Mouse (Mus musculus) myocyte (in vitro differentiated cells): ENCODE measurements around the gene Ccdc124.

Experiments used
- CEBPB ChIP-seq: IDR thresholded peaks from 2 replicates; pipeline ENCODE4 v1.6.1; 2011; ENCODE audit warnings: mild to moderate bottlenecking, moderate library complexity; ENCODE audit not compliant: poor library complexity, insufficient read depth, severe bottlenecking
- E2F4 ChIP-seq: IDR thresholded peaks from one replicate; pipeline ENCODE4 v1.6.1; 2011; ENCODE audit warnings: mild to moderate bottlenecking, control low read depth, moderate library complexity; ENCODE audit not compliant: insufficient read depth
- MYOD1 ChIP-seq, 3 experiments: IDR thresholded peaks; one replicate each; pipeline ENCODE4 v1.6.1; 2011; ENCODE audit warnings: control low read depth in 2 of 3, low read depth in 2 of 3, mild to moderate bottlenecking in 2 of 3, moderate library complexity in 1 of 3; ENCODE audit not compliant: insufficient read length in 2 of 3, control insufficient read depth in 1 of 3
- POLR2A ChIP-seq: IDR thresholded peaks from one replicate; pipeline ENCODE4 v1.6.1; 2011; ENCODE audit warnings: low read depth, mild to moderate bottlenecking, control low read depth, moderate library complexity; ENCODE audit not compliant: insufficient read length
- REST ChIP-seq: IDR thresholded peaks from one replicate; pipeline ENCODE4 v1.6.1; 2011; ENCODE audit warnings: mild to moderate bottlenecking, control low read depth, moderate library complexity; ENCODE audit not compliant: insufficient read depth, insufficient read length
- TCF12 ChIP-seq: IDR thresholded peaks from one replicate; pipeline ENCODE4 v1.6.1; 2011; ENCODE audit warnings: mild to moderate bottlenecking, control low read depth; ENCODE audit not compliant: poor library complexity, insufficient read depth, severe bottlenecking
- USF1 ChIP-seq: IDR thresholded peaks from one replicate; pipeline ENCODE4 v1.6.1; 2011; ENCODE audit warnings: low read depth, mild to moderate bottlenecking, control low read depth, moderate library complexity

- TF ChIP-seq USF1 (no peak), POLR2A (no peak), CEBPB (no peak), REST (no peak), TCF12 (no peak), E2F4 (no peak), MYOD1 (IDR thresholded peaks at IDR 0.05; ENCODE audit: control insufficient read depth in 1 of 3, insufficient read length in 2 of 3, low read depth in 2 of 3) (no peak)
Observed at GRCm38 (mm10) chr8:70820101-70820935, 53.4 kb downstream of the Ccdc124 start.
